Mouse (Mus musculus): ENCODE measurements around the gene Sertad3.

Gene Sertad3

GRCm38 (mm10) chr7:27467648-27468047 is 5.9 kb upstream of the Sertad3 start:
- no peak for DNase-seq (ENCODE audit: low spot score in 2 of 2)

- DNase-seq (ENCODE audit: low spot score in 2 of 2): no peak
These were observed 2.0 kb upstream of the Sertad3 start for GRCm38 (mm10) chr7:27471390-27472120.

- no peak for DNase-seq (ENCODE audit: low spot score in 2 of 2)
These were observed 972 bp upstream of the Sertad3 start for GRCm38 (mm10) chr7:27472596-27472995.

GRCm38 (mm10) chr7:27473835-27474489 is 394 bp downstream of the Sertad3 start:
- DNase-seq (ENCODE audit: low spot score in 2 of 2): no peak

GRCm38 (mm10) chr7:27474490-27474954 is 954 bp downstream of the Sertad3 start:
- DNase-seq (ENCODE audit: low spot score in 2 of 2): peak; percentile 99

GRCm38 (mm10) chr7:27475596-27475995 is 2.0 kb downstream of the Sertad3 start:
- DNase-seq (ENCODE audit: low spot score in 2 of 2): no peak

GRCm38 (mm10) chr7:27476098-27476635 is 2.6 kb downstream of the Sertad3 start:
- DNase-seq (ENCODE audit: low spot score in 2 of 2): no peak

- no peak for DNase-seq (ENCODE audit: low spot score in 2 of 2)
These were observed 5.0 kb downstream of the Sertad3 start for GRCm38 (mm10) chr7:27478561-27478960.

GRCm38 (mm10) chr7:27479750-27480149 is 6.2 kb downstream of the Sertad3 start:
- no peak for DNase-seq (ENCODE audit: low spot score in 2 of 2)

- DNase-seq (ENCODE audit: low spot score in 2 of 2): no peak
These were observed 6.9 kb downstream of the Sertad3 start for GRCm38 (mm10) chr7:27480506-27480905.

GRCm38 (mm10) chr7:27480927-27481626 is 7.5 kb downstream of the Sertad3 start:
- no peak for DNase-seq (ENCODE audit: low spot score in 2 of 2)

GRCm38 (mm10) chr7:27481627-27481969 is 8.0 kb downstream of the Sertad3 start:
- DNase-seq (ENCODE audit: low spot score in 2 of 2): peak; percentile 93 to 94

- DNase-seq (ENCODE audit: low spot score in 2 of 2): no peak
These were observed 10.3 kb downstream of the Sertad3 start for GRCm38 (mm10) chr7:27483860-27484259.

- no peak for DNase-seq (ENCODE audit: low spot score in 2 of 2)
These were observed 12.7 kb downstream of the Sertad3 start for GRCm38 (mm10) chr7:27486102-27486769.

GRCm38 (mm10) chr7:27486770-27487697 is 13.5 kb downstream of the Sertad3 start, which contains the start of gene Sertad1:
Gene Sertad1 (plus strand): TSS chr7:27486910.
- peak; percentile 100 for DNase-seq (ENCODE audit: low spot score in 2 of 2)

GRCm38 (mm10) chr7:27487740-27488268 is 14.2 kb downstream of the Sertad3 start:
- DNase-seq (ENCODE audit: low spot score in 2 of 2): peak in 1 of 2 experiments; percentile 58

- DNase-seq (ENCODE audit: low spot score in 2 of 2): no peak
These were observed 15.8 kb downstream of the Sertad3 start for GRCm38 (mm10) chr7:27489270-27489869.

- DNase-seq (ENCODE audit: low spot score in 2 of 2): no peak
These were observed 16.6 kb downstream of the Sertad3 start for GRCm38 (mm10) chr7:27490227-27490542.

- peak; percentile 95 to 97 for DNase-seq (ENCODE audit: low spot score in 2 of 2)
These were observed 17.2 kb downstream of the Sertad3 start for GRCm38 (mm10) chr7:27490543-27491329.
